Mouse (Mus musculus) adrenal gland (tissue): Measurements from ENCODE around the gene Slc25a10.
"Not testable (repeated sequence)": the region's sequence is repeated elsewhere in the genome, so short reads cannot be mapped to it uniquely, and the experiment has no call there.

Experiments
- intact Hi-C: fragments of 180-260 bp; cut with DNase I; formaldehyde crosslinking; loops from one replicate; pipeline ENCODE4 v1.15.1; 2025

Slc25a10 gene

DNA sequence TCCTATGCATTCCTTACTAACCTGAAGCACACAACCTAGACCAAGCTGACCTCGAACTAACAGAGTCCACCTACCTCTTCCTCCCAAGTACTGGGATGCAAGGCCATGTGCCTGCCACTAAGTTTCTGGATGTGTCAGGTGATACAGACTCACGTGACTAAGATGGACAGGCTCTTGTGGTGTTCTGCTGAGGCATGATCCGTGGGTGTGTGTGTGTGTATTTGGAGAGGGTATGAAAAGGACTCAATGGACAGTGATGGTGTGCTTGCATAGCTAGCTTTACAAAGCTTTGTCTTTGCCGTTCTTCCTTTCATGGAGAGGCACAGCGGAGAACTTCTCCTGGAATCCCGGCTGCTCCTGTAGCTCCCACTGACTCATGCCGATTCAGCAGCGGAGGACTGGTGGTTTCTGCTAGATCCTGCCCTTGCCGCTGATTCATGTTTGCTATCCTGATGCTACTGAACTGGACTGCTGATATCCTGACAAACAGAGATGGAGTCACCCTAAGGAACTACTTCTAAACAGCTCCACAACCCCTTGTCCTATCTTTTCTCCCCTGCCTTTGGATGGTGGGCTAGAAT, 16.7 kb downstream of the Slc25a10 start:
- intact Hi-C loops: loop anchor here (2.0 kb wide), 1 partner anchor 20 kb away; no protein-coding TSS in a partner anchor

DNA sequence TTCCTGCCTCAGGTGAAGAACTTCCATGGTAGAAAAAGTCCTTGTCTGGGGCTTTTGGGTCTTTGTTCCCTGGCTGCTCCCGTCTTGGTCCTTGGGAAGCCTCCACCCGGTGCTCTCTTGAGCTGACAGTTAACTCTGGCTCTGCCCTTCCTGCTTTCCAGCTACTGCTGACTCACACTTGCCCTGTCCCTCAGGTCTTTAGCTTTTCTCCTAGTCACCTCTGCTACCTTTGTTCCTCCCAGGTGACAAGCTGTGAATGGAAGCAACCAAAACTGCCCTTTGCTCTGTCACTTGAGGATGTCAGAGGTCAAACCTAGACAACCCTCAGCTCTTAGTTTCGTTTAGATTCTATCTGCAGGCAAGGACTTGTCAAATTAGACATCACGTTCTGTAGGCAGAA, 18.3 kb downstream of the Slc25a10 start:
- intact Hi-C loops: loop anchor here (2.0 kb wide), 1 partner anchor 21 kb away; no protein-coding TSS in a partner anchor

DNA sequence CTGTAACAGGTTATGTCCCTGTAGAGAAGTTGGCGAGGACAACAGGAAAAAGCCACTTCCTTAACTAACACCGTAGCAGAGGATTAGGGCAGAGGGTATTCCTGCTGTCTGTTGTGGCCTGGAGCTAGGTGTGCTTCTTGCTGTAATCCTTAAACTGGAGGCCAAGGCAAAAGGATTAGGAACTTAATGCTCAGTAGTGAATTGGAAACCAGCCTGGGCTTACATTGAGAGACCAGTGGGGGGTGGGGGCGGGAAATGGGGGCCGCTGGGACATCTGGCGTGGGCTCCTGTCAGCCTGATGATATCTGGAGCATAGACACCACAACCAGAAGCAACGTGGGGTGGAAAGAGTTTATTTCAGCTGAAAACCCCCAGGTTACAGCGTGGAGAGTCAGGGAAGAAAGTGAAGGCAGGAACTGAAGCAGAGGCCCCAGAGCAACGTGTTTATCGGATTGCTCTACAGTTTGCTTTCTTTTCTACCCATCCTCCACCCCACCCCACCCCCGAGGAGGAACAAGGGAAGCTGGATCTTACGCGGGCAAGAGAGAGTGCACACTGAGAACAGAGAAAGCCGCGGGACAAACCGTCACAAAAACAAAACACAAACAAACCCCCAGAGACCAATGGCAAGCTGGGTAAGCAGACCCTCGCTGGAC, 18.9 kb downstream of the Slc25a10 start:
- intact Hi-C loops: no loop called here

DNA sequence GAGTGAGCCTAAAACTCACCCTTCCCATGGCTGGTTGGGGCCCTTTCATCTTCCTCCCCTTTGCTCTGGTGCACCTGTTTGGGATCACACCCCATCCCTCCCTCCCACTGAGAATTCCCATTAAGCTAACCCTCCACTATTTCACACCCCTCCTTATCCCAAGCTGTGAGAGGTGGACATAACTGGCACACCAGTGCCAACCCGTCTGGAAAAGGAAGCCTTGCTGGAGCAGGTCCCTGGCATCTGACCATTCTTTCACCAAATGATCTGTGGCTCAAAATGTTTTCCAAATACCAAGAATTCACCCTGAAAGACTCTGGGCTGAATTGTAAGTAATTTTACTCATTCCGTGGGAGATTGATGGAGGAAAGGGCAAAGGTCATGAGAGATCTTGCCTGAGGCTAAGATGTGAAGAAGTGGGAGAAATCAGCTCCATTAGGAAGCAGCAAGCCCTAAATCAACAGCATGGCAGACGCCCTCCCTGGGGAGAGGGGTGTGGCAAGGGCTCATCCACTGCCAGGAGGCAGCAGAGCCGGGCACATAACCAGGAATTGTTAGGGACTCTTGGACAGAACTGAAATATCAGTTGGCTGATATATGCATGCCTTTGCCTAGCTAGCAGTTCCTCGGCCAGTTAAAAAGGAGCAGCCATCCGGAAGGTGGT, 21.3 kb downstream of the Slc25a10 start:
- intact Hi-C loops: no loop called here

DNA sequence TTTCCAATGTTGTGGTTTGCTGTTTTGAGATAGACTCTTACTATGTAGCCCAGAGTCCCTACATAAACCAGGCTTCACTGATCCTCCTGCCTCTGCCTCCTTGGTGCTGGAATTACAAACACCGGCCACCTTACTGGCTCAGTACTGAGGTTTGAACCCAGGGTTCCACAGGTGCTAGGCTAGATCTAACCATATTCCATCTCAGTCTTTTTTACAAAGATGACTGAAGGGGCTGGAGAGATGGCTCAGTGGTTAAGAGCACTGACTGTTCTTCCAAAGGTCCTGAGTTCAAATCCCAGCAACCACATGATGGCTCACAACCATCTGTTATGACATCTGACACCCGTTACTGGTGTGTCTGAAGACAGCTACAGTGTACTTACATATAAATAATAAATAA, 22.6 kb downstream of the Slc25a10 start:
- intact Hi-C loops: not testable (repeated sequence)

DNA sequence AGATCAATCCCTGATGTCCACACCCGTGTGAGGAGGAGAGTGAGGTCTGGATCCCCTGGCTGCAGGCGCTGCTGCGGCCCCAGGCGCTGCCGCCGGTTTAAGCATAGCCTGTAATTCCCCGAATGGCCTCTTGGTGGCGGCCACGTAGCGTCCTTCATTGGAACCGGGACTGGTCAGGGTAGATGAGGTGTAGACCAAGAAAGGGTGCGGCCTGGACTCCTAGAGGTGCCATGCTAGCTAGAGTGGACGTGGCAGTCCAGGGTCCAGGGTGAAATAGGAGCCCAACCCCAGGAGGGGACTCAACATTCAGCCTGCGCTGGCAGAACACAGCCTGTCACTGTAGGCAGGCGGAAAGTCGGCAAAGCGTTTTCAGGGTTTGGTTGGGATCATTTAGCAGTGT, 24.0 kb downstream of the Slc25a10 start:
- intact Hi-C loops: loop anchor here (5.0 kb wide), 2 partner anchors 57 to 97 kb away; partner anchors contain the start of gene P4hb

DNA sequence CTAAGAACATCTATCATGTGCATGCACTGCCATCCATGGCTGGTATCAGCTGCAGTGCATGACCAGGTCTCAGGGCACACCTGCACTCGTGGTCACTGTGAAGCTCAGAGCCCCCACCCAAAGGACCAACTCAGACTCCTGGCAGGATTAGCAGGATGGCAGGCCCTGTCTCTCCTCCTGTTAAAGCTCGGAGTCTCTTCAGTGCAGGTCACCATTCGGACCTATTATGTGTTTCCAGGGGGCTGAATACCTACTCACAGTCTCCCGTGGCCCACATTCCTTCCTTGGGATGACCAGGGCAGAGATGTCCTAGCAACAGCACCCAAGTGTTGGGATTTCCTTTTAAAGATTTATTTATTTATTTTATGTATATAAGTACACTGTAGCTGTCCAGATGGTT, 25.5 kb downstream of the Slc25a10 start:
- intact Hi-C loops: loop anchor here (5.0 kb wide), 2 partner anchors 55 to 95 kb away; partner anchors contain the start of gene P4hb

DNA sequence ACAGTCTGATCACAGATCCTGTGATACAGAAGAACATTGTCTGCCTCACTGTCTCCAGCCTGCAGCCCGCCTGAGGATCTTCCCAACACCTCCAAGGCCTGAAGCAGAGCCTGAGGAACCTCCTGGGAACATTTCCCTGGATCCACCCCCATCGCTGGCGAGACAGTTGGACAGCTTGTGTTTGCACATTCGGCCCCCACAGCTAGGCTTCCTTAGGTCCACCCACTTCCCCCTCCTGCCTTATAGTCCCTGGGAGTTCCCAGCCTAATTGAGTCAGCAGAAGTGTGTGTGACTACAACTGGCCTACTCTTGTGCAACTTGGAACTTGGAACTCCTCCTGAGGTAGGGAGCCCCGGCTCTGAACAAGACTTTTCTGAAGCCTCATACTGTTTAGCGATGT, 26.4 kb downstream of the Slc25a10 start:
- intact Hi-C loops: loop anchor here (5.0 kb wide), 2 partner anchors 54 to 94 kb away; partner anchors contain the start of gene P4hb

DNA sequence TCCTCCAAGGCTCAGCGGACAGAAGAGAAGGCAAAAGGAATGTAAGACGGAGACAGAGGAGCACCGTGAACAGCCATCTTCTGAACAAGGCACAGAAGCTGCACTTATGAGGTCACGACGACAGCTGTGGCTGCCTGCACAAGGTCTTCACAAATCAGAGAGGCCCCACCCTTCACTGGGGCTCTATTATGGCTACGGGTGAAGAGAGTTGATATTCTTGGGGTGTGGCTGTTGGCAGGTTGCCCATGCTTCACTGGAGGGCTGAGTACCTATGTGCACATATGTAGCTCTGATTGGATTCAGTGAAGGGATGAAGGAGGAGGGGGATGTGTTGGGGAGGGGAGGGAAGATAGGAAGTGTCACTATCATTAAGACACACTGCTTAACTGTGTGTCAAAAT, 26.9 kb downstream of the Slc25a10 start:
- intact Hi-C loops: loop anchor here (5.0 kb wide), 2 partner anchors 54 to 94 kb away; partner anchors contain the start of gene P4hb

DNA sequence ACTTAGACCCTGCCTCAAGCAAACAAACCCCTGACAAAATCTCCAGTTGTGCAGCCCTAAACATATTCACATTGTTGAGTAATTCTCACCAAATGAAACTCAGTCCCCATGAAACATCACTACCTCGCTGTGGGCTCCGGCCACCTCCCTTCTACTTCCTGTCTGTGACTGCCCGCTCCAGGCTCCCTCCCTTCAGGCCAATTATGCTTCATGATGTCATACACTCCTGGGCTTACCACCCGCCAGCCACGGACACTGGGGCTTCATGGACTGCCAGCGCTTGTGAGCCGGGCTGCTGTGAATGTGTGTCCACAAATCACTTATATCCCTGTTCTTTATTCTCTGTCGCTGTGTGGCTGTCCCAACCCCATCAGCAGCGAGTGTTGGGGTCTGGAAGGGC, 28.1 kb downstream of the Slc25a10 start:
- intact Hi-C loops: loop anchor here (5.0 kb wide), 2 partner anchors 53 to 93 kb away; partner anchors contain the start of gene P4hb

DNA sequence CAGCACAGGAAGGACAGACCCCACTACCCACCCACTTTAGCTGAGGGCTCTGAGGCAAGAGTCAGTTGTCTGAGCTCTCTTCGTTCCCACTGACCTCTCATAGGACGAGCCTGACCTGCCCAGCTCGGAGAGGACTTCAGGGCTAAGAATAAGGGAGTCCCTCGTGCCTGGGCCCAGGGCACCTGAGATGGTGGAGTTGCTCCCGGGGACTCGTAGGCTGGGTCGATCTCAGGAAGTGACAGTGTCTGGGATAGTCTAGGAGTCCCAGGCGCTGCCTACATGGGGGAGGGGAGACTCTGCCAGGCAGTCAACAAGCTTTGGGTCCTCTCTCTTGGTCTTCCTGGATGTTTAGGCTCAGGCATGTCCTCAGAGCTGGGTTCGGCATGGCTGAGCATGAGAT, 28.9 kb downstream of the Slc25a10 start:
- intact Hi-C loops: no loop called here

DNA sequence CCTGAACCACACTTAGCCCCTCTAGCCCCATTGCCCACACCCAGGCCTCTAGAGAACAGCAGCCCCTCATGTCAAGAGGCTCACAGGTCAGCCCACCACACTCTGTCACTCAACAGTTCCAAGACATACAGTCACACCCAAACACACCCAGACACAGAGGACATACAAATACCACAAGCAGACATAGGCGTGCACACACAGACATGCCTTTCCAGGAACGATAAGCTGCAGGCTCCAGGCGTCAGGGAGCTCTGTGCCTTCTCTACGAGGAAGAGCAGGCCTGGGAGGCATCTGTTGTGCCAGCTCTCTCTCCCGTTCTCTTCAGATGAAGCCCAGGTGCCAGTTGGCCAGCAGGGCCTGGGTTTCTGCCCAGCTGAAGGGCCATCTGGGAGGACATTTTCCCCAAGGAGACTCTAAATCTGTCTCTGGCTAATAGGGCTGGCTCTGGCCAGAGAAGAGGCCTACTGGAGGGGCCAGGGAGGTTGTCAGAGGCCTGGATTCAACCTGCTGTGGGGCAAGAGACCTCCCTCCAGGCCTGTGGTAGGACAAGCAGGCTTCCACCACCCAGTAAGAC, 29.4 kb downstream of the Slc25a10 start:
- intact Hi-C loops: no loop called here

DNA sequence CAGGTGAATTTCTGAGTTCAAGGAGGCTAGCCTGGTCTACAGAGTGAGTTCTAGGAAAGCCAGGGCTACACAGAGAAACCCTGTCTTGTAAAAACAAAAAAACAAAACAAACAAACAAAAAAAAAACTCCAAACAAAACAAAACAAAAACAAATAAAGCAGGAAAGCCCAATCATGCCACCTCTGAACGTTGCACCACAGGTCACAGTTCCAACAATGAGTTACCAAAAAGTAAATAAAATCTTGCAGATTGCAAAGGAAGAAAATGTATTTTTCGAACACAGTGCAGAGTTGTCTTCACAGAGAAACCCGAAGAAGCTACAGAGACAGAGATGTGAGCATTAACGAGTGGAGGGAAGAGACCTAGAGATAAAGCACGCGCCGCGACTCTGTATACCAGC, 30.9 kb downstream of the Slc25a10 start:
- intact Hi-C loops: no loop called here

DNA sequence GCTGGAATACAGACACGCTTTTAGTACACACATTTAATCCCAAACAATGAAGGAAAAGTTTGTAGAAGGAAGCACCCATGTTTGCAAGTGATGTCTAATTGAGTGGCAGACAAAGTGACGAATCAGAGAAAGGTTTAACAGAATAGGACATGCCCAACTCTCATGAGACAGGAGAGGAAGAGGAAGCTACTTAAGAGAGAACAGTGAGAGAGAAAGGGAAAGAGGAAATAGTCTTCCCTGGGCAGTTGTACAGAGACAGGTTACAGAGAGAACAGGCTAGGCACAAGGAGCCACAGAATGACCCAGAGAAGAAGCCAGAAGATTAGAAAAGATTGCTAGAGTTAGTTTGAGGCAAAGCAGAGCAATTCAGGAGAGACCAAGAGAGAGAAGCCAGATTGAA, 34.3 kb downstream of the Slc25a10 start:
- intact Hi-C loops: no loop called here

DNA sequence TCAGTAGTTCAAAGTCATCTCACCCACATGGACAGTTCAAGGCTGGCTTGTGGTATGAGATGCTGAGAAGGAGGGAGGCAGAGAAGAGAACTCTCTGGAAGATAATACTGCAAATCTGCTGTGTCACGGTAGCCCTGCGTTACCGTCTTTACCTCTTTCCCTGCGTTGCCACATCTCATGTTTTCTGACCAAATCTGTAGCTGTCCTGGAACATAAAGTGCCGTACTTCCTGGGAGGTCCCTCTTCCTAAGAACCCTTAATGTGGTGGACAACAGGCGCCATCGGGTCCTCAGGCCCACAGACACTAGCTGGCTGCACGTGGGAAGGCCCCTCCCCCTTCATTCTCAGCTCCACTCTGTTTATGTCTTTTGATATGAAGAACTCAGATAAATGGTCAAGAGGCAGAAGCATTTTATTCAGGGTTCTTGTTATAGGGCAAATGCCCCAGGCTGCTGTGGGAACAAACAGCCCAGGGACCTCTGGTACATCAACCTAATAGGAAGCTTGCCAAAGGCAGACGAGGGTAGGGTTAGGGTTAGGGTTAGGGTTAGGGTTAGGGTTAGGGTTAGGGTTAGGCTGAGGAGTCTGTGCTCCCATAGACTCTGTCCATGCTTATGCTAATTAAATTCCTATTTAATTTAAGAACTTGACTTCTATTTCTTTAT, 36.2 kb downstream of the Slc25a10 start:
- intact Hi-C loops: no loop called here

DNA sequence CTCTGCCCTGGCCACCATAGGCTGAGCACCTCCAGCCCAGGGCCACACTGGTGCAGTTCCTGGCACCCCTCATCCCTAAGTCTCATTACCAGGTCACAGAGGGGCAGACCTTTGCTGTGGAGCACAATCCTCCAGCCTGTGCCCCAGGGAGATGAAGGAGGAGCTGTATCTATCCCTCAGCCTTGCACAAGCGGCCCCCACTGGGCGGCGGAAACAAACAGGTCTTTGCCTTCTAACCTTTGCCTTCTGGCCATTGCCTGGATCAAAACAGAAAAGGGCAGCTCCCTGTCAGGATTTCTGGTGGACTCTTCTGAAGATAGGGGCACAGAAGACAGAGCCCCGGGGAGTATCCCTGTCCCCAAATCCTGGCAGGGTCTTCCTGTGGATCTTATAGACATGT, 37.3 kb downstream of the Slc25a10 start:
- intact Hi-C loops: no loop called here

DNA sequence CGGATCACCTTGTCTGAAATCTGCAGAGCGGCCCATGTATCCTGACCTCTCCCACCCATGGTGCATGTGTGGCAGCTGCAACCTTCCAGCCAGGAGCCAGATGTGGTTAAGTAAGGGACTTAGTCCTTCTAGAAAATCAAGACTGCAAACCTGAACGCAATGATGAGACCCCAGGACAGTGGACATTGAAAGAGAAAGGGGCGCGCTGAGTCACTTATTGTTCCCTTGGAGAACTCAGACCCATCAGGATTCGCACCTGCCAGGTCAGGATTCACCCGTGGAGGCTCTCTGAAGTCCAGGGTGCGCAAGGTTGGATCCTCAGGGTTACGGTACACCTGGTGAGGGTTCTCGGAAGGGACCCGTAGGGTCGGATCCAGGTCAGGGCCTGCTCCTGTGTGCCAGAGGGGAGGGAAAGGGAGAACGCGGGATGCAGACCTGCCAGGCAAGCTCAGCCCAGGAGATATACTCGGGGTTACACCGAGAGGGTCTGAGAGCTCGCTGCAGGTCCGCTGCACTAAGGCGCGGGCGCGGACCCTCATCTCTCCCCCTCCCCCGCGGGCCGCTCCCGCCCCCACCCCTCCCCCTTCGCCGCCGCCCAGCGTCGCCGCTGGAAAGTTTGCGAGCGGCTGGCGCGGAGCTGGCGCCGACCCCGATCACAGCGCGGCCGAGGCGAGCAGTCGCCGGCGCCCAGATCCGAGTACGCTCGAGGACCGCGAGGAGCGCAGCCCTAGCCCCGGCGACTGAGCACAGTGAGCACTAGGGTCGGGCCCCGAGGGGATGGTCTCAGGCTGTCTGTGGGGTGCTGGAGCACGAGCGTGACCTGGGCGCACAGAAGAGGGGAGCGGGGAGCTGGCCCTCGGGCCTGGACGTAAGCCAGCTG, 38.7 kb downstream of the Slc25a10 start, which contains the start of gene Gcgr:
Gene Gcgr, plus strand, starts transcription at position 615 of the 880 bp plus-strand sequence.
- intact Hi-C loops: no loop called here

DNA sequence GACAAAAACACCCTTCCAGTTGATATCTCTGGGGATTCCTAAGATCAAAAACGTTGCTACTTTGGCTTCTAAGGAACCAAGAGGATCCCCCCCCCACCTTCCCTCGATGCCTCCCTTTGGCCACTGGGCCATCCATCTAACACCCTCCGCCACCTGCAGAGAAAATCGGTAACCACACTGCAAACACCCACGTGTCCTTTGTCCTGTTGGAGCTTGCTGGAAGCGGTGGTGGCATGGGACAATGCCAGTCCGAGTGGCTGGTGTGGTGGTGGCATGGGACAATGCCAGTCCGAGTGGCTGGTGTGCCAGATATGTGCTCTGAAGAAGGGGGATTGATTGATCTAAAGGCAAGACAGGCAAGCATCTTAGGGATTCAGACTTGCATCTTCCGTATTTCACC, 40.0 kb downstream of the Slc25a10 start:
- intact Hi-C loops: no loop called here

DNA sequence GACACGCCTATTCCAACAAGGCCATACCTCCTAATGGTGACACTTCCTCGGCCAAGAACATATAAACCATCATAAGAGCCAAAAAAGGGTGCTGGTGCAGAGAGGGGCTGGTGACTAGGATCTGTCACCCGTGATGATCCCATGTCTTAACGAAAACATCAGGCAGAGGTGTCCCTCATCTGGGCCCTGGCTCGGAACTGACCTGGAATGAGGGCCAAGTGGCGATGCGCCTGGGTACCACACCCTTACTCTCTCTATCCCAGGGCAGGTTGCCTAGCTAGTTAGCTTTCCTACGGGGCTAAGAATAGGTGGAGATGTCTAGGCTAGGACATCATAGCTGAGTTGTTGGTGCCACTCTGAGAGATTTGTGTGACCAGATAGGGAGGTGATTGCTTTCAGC, 42.5 kb downstream of the Slc25a10 start:
- intact Hi-C loops: no loop called here

DNA sequence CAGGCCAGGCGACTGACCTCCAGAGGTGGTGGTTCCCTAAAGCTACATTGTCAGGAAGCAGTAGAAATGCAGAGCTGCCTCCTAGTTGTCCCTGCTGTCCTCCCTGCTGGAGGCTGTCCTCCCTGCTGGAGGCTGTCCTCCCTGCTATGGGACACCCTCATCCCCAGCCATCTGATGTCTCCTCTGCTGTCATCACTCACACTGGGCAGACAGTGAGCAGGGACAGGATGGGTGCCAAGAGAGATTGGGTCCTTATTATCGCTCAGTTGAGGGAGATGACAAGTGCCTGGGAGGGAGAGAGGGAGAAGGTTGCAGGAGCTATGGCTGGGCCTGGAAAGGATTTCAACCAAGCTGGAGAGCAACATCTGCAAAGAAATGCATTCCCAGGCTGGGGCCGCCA, 43.5 kb downstream of the Slc25a10 start:
- intact Hi-C loops: no loop called here
